Mouse (Mus musculus) mammary gland, adult 2 months (tissue): ENCODE data around the gene Map4k4. TPM values are rescaled to one million over a fixed set of nuclear protein-coding genes. Genes with fewer than 3 reads are reported as not detected.

ENCODE experiments used
- polyA plus RNA-seq: library from polyadenylated mRNA; depleted of rRNA; stranded (reverse); fragments of >200 nt; gene quantifications from 2 replicates; pipeline ENCODE4 v1.2.3, GENCODE M21; 2012; ENCODE audit warnings: low replicate concordance; rRNA removed

Map4k4 gene
- 65.9 and 90.7 TPM in 2 replicates for polyA plus RNA-seq

DNA sequence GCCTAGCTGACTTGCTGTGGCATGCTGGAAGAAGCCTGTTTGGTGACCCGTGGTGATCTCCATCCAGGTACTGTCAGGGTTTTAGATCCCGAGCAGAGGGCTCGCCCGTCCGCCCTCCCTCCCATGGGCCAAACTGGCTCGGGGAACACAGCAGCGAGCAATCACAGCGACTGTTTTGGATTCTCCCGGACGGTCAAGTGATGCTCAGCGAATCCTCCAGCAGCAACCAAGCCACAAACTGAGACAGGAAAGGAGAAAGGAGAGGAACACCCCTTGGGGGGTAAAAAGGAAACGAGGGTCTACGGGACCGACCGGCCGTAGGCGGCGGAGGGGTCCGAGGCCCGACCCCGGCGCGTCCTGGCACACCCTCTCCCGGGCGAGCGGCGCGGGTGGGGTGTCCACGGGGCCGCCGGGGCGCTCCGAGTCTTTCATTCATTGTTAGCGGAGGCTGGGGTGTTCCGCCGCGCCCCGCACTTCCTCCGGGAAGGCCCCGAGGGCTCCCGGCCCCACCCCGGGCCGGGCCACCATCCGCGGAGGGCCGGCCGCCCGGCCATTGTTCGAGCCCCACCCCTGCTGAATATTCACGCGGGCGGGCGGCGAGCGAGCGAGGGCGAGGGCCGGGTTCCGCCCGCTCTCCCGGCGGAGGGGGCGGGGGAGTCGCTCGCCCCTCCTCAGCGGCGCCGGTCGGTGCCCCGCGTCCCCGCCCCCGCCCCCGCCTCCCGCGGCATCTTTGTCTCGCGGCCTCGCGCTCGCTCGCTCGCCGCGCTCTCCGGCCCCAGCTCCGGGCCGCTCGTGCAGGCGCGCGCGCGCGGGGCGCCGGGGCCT lies at the start of gene Map4k4:
Gene Map4k4 (plus strand): TSS at position 733 of the 825 bp plus-strand sequence.

GRCm38 (mm10) chr1:40073779-40074178 lies 173.1 kb downstream of the Map4k4 start, which contains the start of gene Il1r2:
Gene Il1r2 (plus strand): TSS chr1:40074079.

Other genes with a start within 250 kb of the Map4k4 start
- 0.39 and 0.88 TPM in 2 replicates for gene Creg2, start 249.4 kb upstream of the Map4k4 start, polyA plus RNA-seq
- not detected in 2 replicates for gene Rfx8, start 179.9 kb upstream of the Map4k4 start, polyA plus RNA-seq
- not detected in 2 replicates for gene Gm3646, start 95.6 kb upstream of the Map4k4 start, polyA plus RNA-seq
- 4.3 and 15.5 TPM in 2 replicates for gene Il1r2, start 173.2 kb downstream of the Map4k4 start, polyA plus RNA-seq